7 mouse cellular contexts compared by ENCODE assay signal in genomic region chr5:130144334-130145312, GRCm38 (mm10). TPM values are rescaled to one million over a fixed set of nuclear protein-coding genes. Genes with fewer than 3 reads are reported as not detected.
DNase-seq lines count a peak whose midpoint lies in the region; ATAC-seq lines count a peak whose summit lies in the region.

Kctd7 (plus strand) TSS chr5:130144861.

- peak within 1 kb of the TSS; percentile 61 for H3K4me3 ChIP-seq in embryonic facial prominence, embryonic 12.5 days
- peak within 1 kb of the TSS; percentile 60 for H3K4me3 ChIP-seq in limb, embryonic 11.5 days (ENCODE audit: low read depth, low read length)
- H3K4me3 ChIP-seq in midbrain, embryonic 14.5 days (replicated peaks; ENCODE audit: low read depth, low read length): peak within 1 kb of the TSS; percentile 69

- peak within 1 kb of the TSS; percentile 87 for H3K4me2 ChIP-seq in embryonic facial prominence, embryonic 12.5 days (replicated peaks)
- H3K4me2 ChIP-seq in limb, embryonic 11.5 days (ENCODE audit: low read depth, severe bottlenecking): peak within 1 kb of the TSS; percentile 87
- peak within 1 kb of the TSS; percentile 84 for H3K4me2 ChIP-seq in midbrain, embryonic 14.5 days (ENCODE audit: low read length)

- peaks cover 14% of the 10 kb centered on the region; the same call in 1 of the 2 replicates for H3K4me1 ChIP-seq in embryonic facial prominence, embryonic 12.5 days
- H3K4me1 ChIP-seq in limb, embryonic 11.5 days (ENCODE audit: control insufficient read depth, insufficient read depth, low read length): no peaks in the 10 kb centered on the region
- H3K4me1 ChIP-seq in midbrain, embryonic 14.5 days (ENCODE audit: control insufficient read depth, insufficient read depth, low read length): peaks cover 18% of the 10 kb centered on the region

- peak within 1 kb of the TSS; percentile 68 for H3K9ac ChIP-seq in embryonic facial prominence, embryonic 12.5 days
- H3K9ac ChIP-seq in limb, embryonic 11.5 days (ENCODE audit: low read length): peak within 1 kb of the TSS; percentile 63
- peak within 1 kb of the TSS; percentile 79 for H3K9ac ChIP-seq in midbrain, embryonic 14.5 days (replicated peaks; ENCODE audit: low read length)

- no peaks in the 10 kb centered on the region for H3K9me3 ChIP-seq in embryonic facial prominence, embryonic 12.5 days
- H3K9me3 ChIP-seq in limb, embryonic 11.5 days (ENCODE audit: control insufficient read depth, low read length): no peaks in the 10 kb centered on the region
- H3K9me3 ChIP-seq in midbrain, embryonic 14.5 days (ENCODE audit: control insufficient read depth, low read length): no peaks in the 10 kb centered on the region

- ATAC-seq in embryonic facial prominence, embryonic 12.5 days (ENCODE audit: insufficient number of reproducible peaks, insufficient read depth, low FRiP score, low TSS enrichment): peak; percentile 96
- peak; percentile 98 for ATAC-seq in limb, embryonic 11.5 days (ENCODE audit: insufficient number of reproducible peaks, low FRiP score, low TSS enrichment, low read depth)
- peak; percentile 96 for ATAC-seq in midbrain, embryonic 14.5 days (ENCODE audit: low FRiP score, low TSS enrichment)

- no peaks in the 10 kb centered on the region for H3K36me3 ChIP-seq in embryonic facial prominence, embryonic 12.5 days
- H3K36me3 ChIP-seq in limb, embryonic 11.5 days (ENCODE audit: control insufficient read depth, insufficient read depth, low read length): no peaks in the 10 kb centered on the region
- peaks cover 18% of the 10 kb centered on the region for H3K36me3 ChIP-seq in midbrain, embryonic 14.5 days (ENCODE audit: control insufficient read depth, insufficient read depth, low read length)

- no peaks in the 10 kb centered on the region for H3K27me3 ChIP-seq in embryonic facial prominence, embryonic 12.5 days
- H3K27me3 ChIP-seq in limb, embryonic 11.5 days (ENCODE audit: control insufficient read depth, insufficient read depth, low read length): no peaks in the 10 kb centered on the region
- H3K27me3 ChIP-seq in midbrain, embryonic 14.5 days (ENCODE audit: control insufficient read depth, insufficient read depth, low read length): no peaks in the 10 kb centered on the region

- peak; percentile 93 for DNase-seq in adrenal gland, postnatal 25 days
- DNase-seq in heart, adult 11 months: peak; percentile 100
- DNase-seq in kidney, adult 18-20 months: peak; percentile 96
- peak; percentile 95 for DNase-seq in limb, embryonic 11.5 days (ENCODE audit: low spot score)
- DNase-seq in midbrain, embryonic 14.5 days: peak; percentile 98
- DNase-seq in spleen, adult 18-20 months: peak; percentile 88 to 89

- WGBS in embryonic facial prominence, embryonic 12.5 days: under 1% methylated on average over 66 of the region's 66 CpGs
- WGBS in limb, embryonic 11.5 days: under 1% methylated on average over 66 of the region's 66 CpGs
- WGBS in midbrain, embryonic 14.5 days: under 1% methylated on average over 66 of the region's 66 CpGs

- H3K27ac ChIP-seq in embryonic facial prominence, embryonic 12.5 days: peak within 1 kb of the TSS; percentile 63
- peak within 1 kb of the TSS; percentile 51; the same call in 1 of the 2 replicates for H3K27ac ChIP-seq in limb, embryonic 11.5 days (replicated peaks; ENCODE audit: low read depth, low read length)
- peak within 1 kb of the TSS; percentile 89 for H3K27ac ChIP-seq in midbrain, embryonic 14.5 days (replicated peaks; ENCODE audit: low read depth, low read length)

RNA-seq across cellular contexts. Expression of gene Kctd7, which starts in this region (rescaled TPM):
- 18.1 and 21.6 TPM in 2 replicates for total RNA-seq in adrenal gland, postnatal 25 days (2021)
- 7.3 and 8.7 TPM in 2 replicates for polyA plus RNA-seq in embryonic facial prominence, embryonic 12.5 days (2016; fragmentation: Nextera tagmentation; extraction: Ambion mirVana)
- 3.7 and 5.8 TPM in 2 replicates for polyA plus RNA-seq in limb, embryonic 11.5 days (2014; fragmentation: Nextera tagmentation; extraction: Ambion mirVana)
- 14.8 and 15.5 TPM in 2 replicates for polyA plus RNA-seq in midbrain, embryonic 14.5 days (2014; fragmentation: Nextera tagmentation; extraction: Ambion mirVana)

Comparison
In these comparisons a context has a peak if more than half of its experiments do, and no peak if none do; other contexts are left out.
1. Peak in every context shown above with its lines: DNase-seq, ATAC-seq, H3K4me3 ChIP-seq and H3K27ac ChIP-seq.